Mouse (Mus musculus) cortical plate, adult 2 months (tissue): ENCODE measurements at regions not wholly inside any gene's neighbourhood (a gene's known extent, or its start where the extent isn't known, plus 50 kb on each side); places are given as distances from the start of the nearest gene placed in this dataset.

ENCODE experiments used
- CTCF ChIP-seq: fragments of 200-500 bp; IDR thresholded peaks from 2 replicates; pipeline ENCODE4 v1.5.1; 2011; ENCODE audit warnings: mild to moderate bottlenecking, control low read depth, low read length; ENCODE audit not compliant: insufficient read depth; ENCODE audit errors: extremely low read depth
- POLR2A ChIP-seq: fragments of 200-500 bp; IDR thresholded peaks from 2 replicates; pipeline ENCODE4 v1.6.1; 2011; ENCODE audit warnings: mild to moderate bottlenecking, low read length, control low read depth; ENCODE audit not compliant: insufficient read depth; ENCODE audit errors: extremely low read depth

DNA sequence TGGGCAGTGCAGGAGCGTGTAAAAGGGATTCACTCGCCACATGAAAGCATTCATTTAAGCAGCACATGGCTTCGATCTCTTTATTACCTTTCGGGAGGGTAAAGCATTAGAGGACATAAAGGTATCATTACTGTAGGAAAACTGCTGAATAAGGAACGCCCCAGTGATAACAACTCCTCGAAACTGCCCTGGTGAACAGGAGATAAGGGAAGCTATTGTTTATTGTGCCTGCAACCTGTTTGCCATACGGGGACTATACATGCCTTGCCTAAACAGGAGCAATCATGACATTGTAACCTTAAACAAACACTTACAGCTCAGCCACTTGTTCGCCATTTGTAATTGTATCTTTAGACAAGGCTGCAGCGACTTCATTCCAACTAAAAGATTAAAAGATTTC is 64.9 kb upstream of the Xpr1 start:
- no peak for TF ChIP-seq CTCF
- no peak for TF ChIP-seq POLR2A
